Mouse (Mus musculus) adrenal gland, postnatal 36 days (tissue): ENCODE data around the gene Slc28a1. TPM values are rescaled to one million over a fixed set of nuclear protein-coding genes. Genes with fewer than 3 reads are reported as not detected.

Experiments used
- DNase-seq, 2 experiments: peaks; one replicate each; pipeline ENCODE4 v3.0.0; 2021; ENCODE audit warnings: mixed read lengths in 1 of 2
- long read RNA-seq, 2 experiments: library from polyadenylated mRNA; stranded (forward); transcript quantifications; one replicate each; pipeline ENCODE4 v2.0.0; 2021; ENCODE audit warnings: borderline sequencing depth in 2 of 2
- total RNA-seq, 2 experiments: library from RNA; stranded (reverse); gene quantifications; 2 replicates each; pipeline ENCODE4 v1.2.3; 2021

Gene Slc28a1
- under 1 TPM; 0.13 to 0.17 TPM for total RNA-seq
- long read RNA-seq, experiment 1: 0 reads
- long read RNA-seq, experiment 2: 0 reads

- DNase-seq: peak in 1 of 2 experiments; percentile 23
These were observed at the start of gene Slc28a1 for GRCm38 (mm10) chr7:81114555-81114954. Gene Slc28a1 (plus strand): TSS chr7:81114799.

GRCm38 (mm10) chr7:81066714-81067113 is 47.9 kb upstream of the Slc28a1 start:
- no peak for DNase-seq

GRCm38 (mm10) chr7:81072463-81072862 is 42.1 kb upstream of the Slc28a1 start:
- peak in 1 of 2 experiments; percentile 23 for DNase-seq

- no peak for DNase-seq
These were observed 41.3 kb upstream of the Slc28a1 start for GRCm38 (mm10) chr7:81073273-81073672.

- DNase-seq: no peak
These were observed 40.1 kb upstream of the Slc28a1 start for GRCm38 (mm10) chr7:81074546-81074945.

- DNase-seq: no peak
These were observed 39.3 kb upstream of the Slc28a1 start for GRCm38 (mm10) chr7:81075299-81075698.

GRCm38 (mm10) chr7:81075732-81076131 is 38.9 kb upstream of the Slc28a1 start:
- DNase-seq: no peak

- no peak for DNase-seq
These were observed 37.6 kb upstream of the Slc28a1 start for GRCm38 (mm10) chr7:81077009-81077408.

- DNase-seq: no peak
These were observed 35.9 kb upstream of the Slc28a1 start for GRCm38 (mm10) chr7:81078740-81079139.

- no peak for DNase-seq
These were observed 21.1 kb upstream of the Slc28a1 start for GRCm38 (mm10) chr7:81093420-81093965.

- DNase-seq: no peak
These were observed 20.4 kb upstream of the Slc28a1 start for GRCm38 (mm10) chr7:81094104-81094757.

GRCm38 (mm10) chr7:81100341-81100740 is 14.3 kb upstream of the Slc28a1 start:
- no peak for DNase-seq

- DNase-seq: no peak
These were observed 11.7 kb upstream of the Slc28a1 start for GRCm38 (mm10) chr7:81102854-81103253.

GRCm38 (mm10) chr7:81105525-81105924 is 9.1 kb upstream of the Slc28a1 start:
- no peak for DNase-seq

GRCm38 (mm10) chr7:81108226-81108625 is 6.4 kb upstream of the Slc28a1 start:
- DNase-seq: no peak

- peak; percentile 70 for DNase-seq
These were observed 4.6 kb upstream of the Slc28a1 start for GRCm38 (mm10) chr7:81109717-81110651.

GRCm38 (mm10) chr7:81110791-81111190 is 3.8 kb upstream of the Slc28a1 start:
- DNase-seq: no peak

- peak; percentile 77 to 79 for DNase-seq
These were observed 2.9 kb upstream of the Slc28a1 start for GRCm38 (mm10) chr7:81111729-81112128.

- peak; percentile 38 to 66 for DNase-seq
These were observed 1.8 kb upstream of the Slc28a1 start for GRCm38 (mm10) chr7:81112686-81113360.

GRCm38 (mm10) chr7:81121099-81121498 is 6.5 kb downstream of the Slc28a1 start:
- DNase-seq: no peak

GRCm38 (mm10) chr7:81122808-81123207 is 8.2 kb downstream of the Slc28a1 start:
- DNase-seq: no peak

- no peak for DNase-seq
These were observed 9.0 kb downstream of the Slc28a1 start for GRCm38 (mm10) chr7:81123553-81123952.
